Mouse (Mus musculus) stomach, postnatal 0 days (tissue): ENCODE measurements at regions not wholly inside any gene's neighbourhood (a gene's known extent, or its start where the extent isn't known, plus 50 kb on each side); places are given as distances from the start of the nearest gene placed in this dataset.

Experiments
- CTCF ChIP-seq: IDR thresholded peaks from 2 replicates; pipeline ENCODE4 v1.5.1; 2016; ENCODE audit warnings: antibody characterized with exemption, low read depth, mild to moderate bottlenecking, moderate library complexity
- EP300 ChIP-seq: optimal IDR thresholded peaks from 2 replicates; pipeline ENCODE3; 2016; ENCODE audit warnings: antibody characterized with exemption

- TF ChIP-seq CTCF (no peak), EP300 (no peak)
Observed at GRCm38 (mm10) chr12:29404434-29404833, 123.8 kb upstream of the Myt1l start.
